Mouse (Mus musculus) G1E (cell line): Measurements from ENCODE around the gene Kctd2. TPM values are rescaled to one million over a fixed set of nuclear protein-coding genes. Genes with fewer than 3 reads are reported as not detected.

ENCODE experiments used
- ATAC-seq: 2 replicates; pipeline ENCODE4 v1.8.0; 2016; ENCODE audit warnings: mild to moderate bottlenecking; ENCODE audit not compliant: insufficient number of reproducible peaks, poor library complexity, low FRiP score, severe bottlenecking; ENCODE audit errors: extremely low read depth
- DNase-seq: peaks from one replicate; pipeline ENCODE4 v3.0.0; 2012; ENCODE audit warnings: low spot score
- H3K27me3 ChIP-seq: 2 replicates; pipeline ENCODE4 v1.6.1; 2012; ENCODE audit warnings: mild to moderate bottlenecking, low read length, inconsistent platforms; ENCODE audit not compliant: insufficient read depth
- H3K36me3 ChIP-seq: replicated peaks from 2 replicates; pipeline ENCODE3; 2012; ENCODE audit warnings: mild to moderate bottlenecking, inconsistent platforms
- H3K4me1 ChIP-seq: 2 replicates; pipeline ENCODE4 v1.6.1; 2012; ENCODE audit warnings: low read depth, low read length, inconsistent platforms, mixed read lengths; ENCODE audit not compliant: insufficient read depth
- H3K4me3 ChIP-seq: 2 replicates; pipeline ENCODE4 v1.5.1; 2012; ENCODE audit warnings: low read depth, mild to moderate bottlenecking, inconsistent platforms, low read length, moderate library complexity, mixed read lengths
- H3K9me3 ChIP-seq: replicated peaks from 2 replicates; pipeline ENCODE4 v1.6.1; 2012; ENCODE audit warnings: inconsistent platforms
- CTCF ChIP-seq: IDR thresholded peaks from 2 replicates; pipeline ENCODE4 v1.5.1; 2012; ENCODE audit warnings: low read depth, low read length, inconsistent platforms, mixed read lengths
- GATA1 ChIP-seq: IDR thresholded peaks from 2 replicates; pipeline ENCODE4 v1.6.1; 2012; ENCODE audit warnings: borderline replicate concordance, low read length, inconsistent platforms, mixed read lengths
- GATA2 ChIP-seq: IDR thresholded peaks from 2 replicates; pipeline ENCODE4 v1.6.1; 2012; ENCODE audit warnings: low read depth, low read length, inconsistent platforms, borderline replicate concordance
- POLR2AphosphoS5 ChIP-seq: IDR thresholded peaks from 2 replicates; pipeline ENCODE4 v1.6.1; 2012; ENCODE audit warnings: low read depth, low read length, inconsistent platforms; ENCODE audit not compliant: insufficient replicate concordance
- TAL1 ChIP-seq: conservative IDR thresholded peaks from 2 replicates; pipeline ENCODE4 v1.6.1; 2012; ENCODE audit warnings: low read depth, low read length, inconsistent platforms, mixed read lengths
- polyA plus RNA-seq: library from polyadenylated mRNA; stranded (reverse); fragments of >175 nt; gene quantifications from 2 replicates; pipeline ENCODE4 v1.2.3, GENCODE M21; 2012
- total RNA-seq, 2 experiments: library from RNA; stranded (forward) in 1 of 2; stranded (reverse) in 1 of 2; fragments of 200-1000 nt in 1 of 2; fragments of >200 nt in 1 of 2; fragmentation: Nextera tagmentation in 1 of 2; gene quantifications; 2 replicates each; pipeline ENCODE4 v1.2.3; 2014 to 2017

Kctd2 gene
- total and polyA plus RNA-seq, 3 experiments, result 15.2 to 17.5 (median 15.4) TPM

DNA sequence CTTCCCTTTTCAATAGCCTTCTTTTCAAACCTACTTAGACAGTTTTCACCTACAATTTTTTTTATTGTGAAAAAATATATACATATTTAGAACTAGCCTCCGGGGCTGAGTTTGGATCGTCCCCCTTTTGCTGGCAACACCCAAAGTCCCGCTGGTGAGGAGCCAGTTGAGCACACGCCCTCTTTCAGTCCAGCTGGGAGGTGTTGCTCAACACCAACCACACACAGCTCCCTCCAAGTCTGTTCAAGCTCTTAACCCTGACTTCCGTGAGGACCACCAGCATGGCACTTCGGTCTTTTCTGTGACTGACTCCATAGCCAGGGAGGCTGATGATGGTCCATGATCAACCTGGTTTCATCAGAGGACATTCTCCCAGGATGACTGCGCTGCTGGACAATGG lies 21.8 kb upstream of the Kctd2 start:
- Histone ChIP-seq H3K27me3 (peaks cover 44% of the 10 kb centered on the region), H3K4me3 (no peak overlapping the region), H3K4me1 (peaks cover 9% of the 10 kb centered on the region), H3K9me3 (no peaks in the 10 kb centered on the region), H3K36me3 (no peaks in the 10 kb centered on the region)
- ATAC-seq (no peak), DNase-seq (no peak)
- no peak for TF ChIP-seq TAL1
- no peak for TF ChIP-seq CTCF
- no peak for TF ChIP-seq POLR2AphosphoS5
- no peak for TF ChIP-seq GATA1
- TF ChIP-seq GATA2, result no peak

DNA sequence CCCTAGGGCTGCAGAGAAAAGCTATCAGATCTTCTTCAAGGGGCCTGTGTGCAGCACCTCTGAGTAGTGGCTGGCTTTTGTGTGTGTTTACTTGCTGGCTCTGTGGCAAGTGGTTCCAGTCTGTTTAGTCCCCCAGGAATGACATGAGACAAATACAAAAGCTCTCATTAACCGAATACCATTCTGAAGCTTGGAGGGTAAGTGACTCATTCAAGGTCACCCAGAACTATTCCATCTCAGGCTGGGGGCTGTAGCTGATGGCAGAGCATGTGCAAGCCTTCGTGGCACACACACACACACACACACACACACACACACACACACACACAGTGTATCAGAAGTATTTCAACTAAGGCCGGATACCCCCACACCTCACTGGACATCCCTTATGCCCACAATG lies 19.8 kb upstream of the Kctd2 start:
- Histone ChIP-seq H3K4me1 (peaks cover 20% of the 10 kb centered on the region), H3K9me3 (no peaks in the 10 kb centered on the region), H3K36me3 (peaks cover 4% of the 10 kb centered on the region), H3K4me3 (no peak overlapping the region), H3K27me3 (peaks cover 25% of the 10 kb centered on the region)
- ATAC-seq (no peak), DNase-seq (no peak)
- TF ChIP-seq POLR2AphosphoS5 (no peak), GATA2 (no peak), TAL1 (no peak), GATA1 (no peak), CTCF (no peak)

DNA sequence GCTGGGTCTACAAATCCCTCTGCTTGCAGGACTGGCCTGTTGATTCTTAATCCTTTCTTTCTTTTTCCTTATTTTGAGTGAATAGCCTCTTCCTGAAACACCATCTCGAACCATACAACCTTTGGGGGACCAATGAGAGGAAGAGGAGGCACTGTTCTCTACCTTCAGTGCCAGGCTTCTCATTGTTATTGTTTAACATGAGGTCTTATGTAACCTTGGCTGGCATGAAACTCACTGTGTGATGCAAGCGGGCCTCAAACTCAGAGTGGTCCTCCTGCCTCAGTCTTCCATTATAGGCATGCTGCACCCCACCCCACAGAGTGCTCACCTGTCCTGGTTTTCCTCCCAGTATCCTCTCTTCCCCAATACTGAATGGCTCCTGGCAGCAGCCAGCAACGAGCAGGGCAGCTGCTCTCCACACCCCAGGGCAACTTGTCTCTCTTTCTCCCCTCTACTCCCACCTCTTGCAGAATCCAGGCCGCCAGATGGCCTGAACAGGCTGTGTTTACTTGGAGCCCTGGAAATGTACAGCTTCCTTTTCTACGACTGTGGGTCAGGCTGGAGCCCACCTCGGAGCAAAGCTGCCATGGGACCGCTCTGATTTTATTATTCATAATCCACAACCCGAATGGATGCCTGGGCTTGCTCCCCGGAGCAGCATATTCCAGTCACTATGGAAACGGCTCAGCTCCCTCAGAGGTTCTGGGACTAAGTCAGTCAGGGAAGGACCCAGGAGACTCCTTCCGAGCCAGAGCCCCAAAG lies 19.1 kb upstream of the Kctd2 start:
- H3K9me3 ChIP-seq, result no peaks in the 10 kb centered on the region
- no peak for TF ChIP-seq GATA1
- no peak for TF ChIP-seq GATA2
- TF ChIP-seq CTCF, result no peak
- no peak for TF ChIP-seq TAL1
- no peak for TF ChIP-seq POLR2AphosphoS5
- ATAC-seq (no peak), DNase-seq (no peak)
- H3K36me3 ChIP-seq, result peaks cover 11% of the 10 kb centered on the region
- no peak overlapping the region for H3K4me3 ChIP-seq
- H3K27me3 ChIP-seq, result peaks cover 19% of the 10 kb centered on the region
- peaks cover 27% of the 10 kb centered on the region for H3K4me1 ChIP-seq

DNA sequence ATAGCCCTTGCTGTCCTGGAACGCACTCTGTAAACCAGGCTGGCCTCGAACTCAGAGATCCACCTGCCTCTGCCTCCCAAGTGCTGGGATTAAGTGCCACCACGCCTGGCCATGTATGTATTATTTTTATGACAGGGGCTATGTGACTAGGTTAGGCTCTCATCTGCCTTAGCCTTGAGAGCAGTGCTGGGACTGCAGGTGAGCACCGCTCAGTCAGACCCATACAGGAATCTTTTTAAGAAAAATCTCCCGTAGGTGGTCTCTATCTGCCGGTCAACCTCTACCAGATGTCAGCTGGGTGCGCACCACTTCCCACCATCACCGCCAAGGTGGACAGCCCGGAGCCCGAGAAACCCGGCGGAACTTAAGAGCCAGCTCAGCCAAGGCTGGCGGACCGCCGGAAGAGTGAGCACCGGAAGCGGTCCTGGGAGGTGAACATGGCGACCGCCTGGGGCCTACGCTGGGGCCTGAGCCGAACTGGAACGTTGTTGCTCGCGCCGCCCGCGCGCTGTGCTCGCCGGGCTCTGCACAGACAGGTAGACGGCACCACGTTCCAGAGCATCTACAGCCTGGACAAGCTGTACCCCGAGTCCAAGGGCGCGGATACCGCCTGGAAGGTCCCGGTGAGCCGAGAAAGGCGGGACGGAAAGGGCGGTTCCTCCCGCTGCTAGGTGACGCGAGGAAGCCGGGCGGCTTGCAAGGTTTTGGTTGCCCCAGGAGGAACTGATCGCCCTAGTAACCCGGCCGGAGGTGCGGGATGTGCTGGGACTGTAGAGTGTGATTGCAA lies 16.4 kb upstream of the Kctd2 start, which contains the start of gene Mrpl58:
Gene Mrpl58, plus strand, starts transcription at position 415 of the 787 bp plus-strand sequence.
- peak; percentile 82 for DNase-seq
- no peaks in the 10 kb centered on the region for H3K9me3 ChIP-seq
- TF ChIP-seq GATA1 (no peak), TAL1 (no peak), GATA2 (no peak), CTCF (no peak), POLR2AphosphoS5 (no peak)
- peaks cover 38% of the 10 kb centered on the region for H3K36me3 ChIP-seq
- peaks cover 32% of the 10 kb centered on the region for H3K4me1 ChIP-seq
- ATAC-seq, result peak; percentile 90
- peak within 1 kb of the TSS; percentile 86 for H3K4me3 ChIP-seq
- H3K27me3 ChIP-seq, result no peaks in the 10 kb centered on the region

DNA sequence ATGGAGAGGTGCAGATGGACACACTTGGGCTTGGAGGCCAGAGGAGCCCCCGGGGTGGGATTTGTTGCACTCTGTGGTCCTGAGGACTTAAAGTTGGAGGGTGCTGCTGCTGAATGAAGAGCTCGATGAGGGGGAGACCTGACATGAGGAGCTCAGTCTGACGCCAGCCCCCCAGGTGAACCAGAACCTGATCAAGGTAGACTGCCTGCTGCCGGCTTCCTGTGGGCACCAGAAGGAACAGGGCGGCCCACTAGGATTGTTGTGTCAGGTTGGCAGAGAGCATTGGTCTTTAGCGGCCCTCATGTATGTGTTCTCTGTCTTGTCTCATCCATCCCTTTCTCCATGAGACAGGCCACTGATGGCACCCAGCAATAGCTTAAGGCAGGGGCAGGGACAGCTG lies 14.2 kb upstream of the Kctd2 start:
- DNase-seq, result no peak
- Histone ChIP-seq H3K4me1 (peaks cover 37% of the 10 kb centered on the region), H3K4me3 (no peak overlapping the region), H3K9me3 (no peaks in the 10 kb centered on the region), H3K27me3 (no peaks in the 10 kb centered on the region), H3K36me3 (peaks cover 60% of the 10 kb centered on the region)
- TF ChIP-seq GATA2, result no peak
- TF ChIP-seq GATA1, result no peak
- TF ChIP-seq POLR2AphosphoS5, result no peak
- TF ChIP-seq CTCF, result no peak
- TF ChIP-seq TAL1, result no peak
- no peak for ATAC-seq

DNA sequence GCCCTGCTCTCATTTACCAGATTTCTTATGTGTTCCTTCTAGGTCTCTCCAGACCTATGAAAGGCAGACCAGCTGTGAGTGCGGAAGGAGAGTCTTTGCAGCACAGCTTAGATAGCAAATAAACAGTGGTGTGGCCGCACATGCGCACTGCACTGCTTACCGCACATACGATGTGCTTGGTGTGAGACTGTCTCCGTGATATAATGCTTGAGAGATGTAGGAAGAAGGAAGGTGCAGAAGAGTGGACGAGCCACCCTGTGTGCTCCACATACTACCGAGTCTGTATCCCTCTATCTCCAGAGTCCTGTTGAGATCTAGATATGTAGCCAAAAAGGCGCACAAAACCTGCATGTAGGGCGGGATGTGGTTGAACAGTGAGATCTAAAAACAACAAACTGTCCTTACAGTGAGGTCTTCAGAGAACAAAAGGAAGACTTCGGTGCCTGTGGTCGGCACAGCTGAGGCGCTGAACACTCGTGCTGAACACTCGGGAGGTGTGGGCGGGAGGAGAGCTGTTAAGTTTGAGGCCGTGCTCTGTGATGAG lies 13.0 kb upstream of the Kctd2 start:
- no peak for TF ChIP-seq GATA2
- no peak for TF ChIP-seq POLR2AphosphoS5
- H3K36me3 ChIP-seq, result peaks cover 68% of the 10 kb centered on the region
- no peak for DNase-seq
- H3K27me3 ChIP-seq, result no peaks in the 10 kb centered on the region
- no peak for ATAC-seq
- no peaks in the 10 kb centered on the region for H3K9me3 ChIP-seq
- no peak overlapping the region for H3K4me3 ChIP-seq
- H3K4me1 ChIP-seq, result peaks cover 49% of the 10 kb centered on the region
